Mouse (Mus musculus): ENCODE measurements around the gene Etnk1.

DNA sequence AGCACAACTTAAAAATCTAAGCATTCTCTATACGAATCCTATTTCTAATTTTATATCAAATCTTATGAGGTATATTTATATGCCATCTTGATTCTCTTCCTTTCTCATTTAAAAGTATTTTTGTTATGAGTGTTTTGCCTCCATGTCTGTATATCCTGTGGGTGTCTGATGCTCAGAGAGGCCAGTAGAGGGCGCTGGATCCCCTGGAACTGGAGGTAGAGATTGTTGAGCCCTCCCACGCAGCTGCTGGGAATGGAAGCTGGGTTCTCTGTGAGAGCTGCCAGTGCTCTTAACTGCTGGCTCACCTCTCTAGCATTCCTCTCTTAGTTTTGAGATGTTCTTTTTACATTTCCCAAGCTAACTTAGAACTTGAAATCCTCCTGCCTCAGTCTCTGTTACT lies 112.2 kb downstream of the Etnk1 start:
- TF ChIP-seq CTCF (IDR thresholded peaks at IDR 0.05) (peak; percentile 19; the same call in 1 of the 2 replicates), EP300 (IDR thresholded peaks at IDR 0.05) (no peak)
